Mouse (Mus musculus) liver, embryonic 13.5 days (tissue): Measurements from ENCODE around the gene Casp9. TPM values are rescaled to one million over a fixed set of nuclear protein-coding genes. Genes with fewer than 3 reads are reported as not detected.

Experiments used
- ATAC-seq: fragments of 200-750 bp; cut with Nextera tagmentation; 2 replicates; pipeline ENCODE4 v1.8.0; 2017; ENCODE audit warnings: low read depth, mild to moderate bottlenecking, moderate number of reproducible peaks, moderate library complexity
- DNase-seq: peaks from one replicate; pipeline ENCODE4 v3.0.0; 2022
- H3K27ac ChIP-seq: fragments of 300-500 bp; sonication (generic); 2 replicates; pipeline ENCODE4 v1.5.1; 2015; ENCODE audit warnings: moderate library complexity, mild to moderate bottlenecking, inconsistent platforms
- H3K27me3 ChIP-seq: fragments of 300-500 bp; sonication (generic); 2 replicates; pipeline ENCODE4 v1.6.1; 2015; ENCODE audit warnings: mild to moderate bottlenecking, inconsistent platforms
- H3K36me3 ChIP-seq: fragments of 300-500 bp; sonication (generic); 2 replicates; pipeline ENCODE4 v1.6.1; 2015; ENCODE audit warnings: mild to moderate bottlenecking, inconsistent platforms
- H3K4me1 ChIP-seq: fragments of 300-500 bp; sonication (generic); replicated peaks from 2 replicates; pipeline ENCODE4 v1.6.1; 2015; ENCODE audit warnings: inconsistent platforms
- H3K4me2 ChIP-seq: fragments of 300-500 bp; sonication (generic); 2 replicates; pipeline ENCODE4 v1.6.1; 2015; ENCODE audit warnings: inconsistent platforms, mild to moderate bottlenecking, moderate library complexity
- H3K4me3 ChIP-seq: fragments of 300-500 bp; sonication (generic); replicated peaks from 2 replicates; pipeline ENCODE4 v1.5.1; 2015; ENCODE audit warnings: mild to moderate bottlenecking, inconsistent platforms
- H3K9ac ChIP-seq: fragments of 300-500 bp; sonication (generic); 2 replicates; pipeline ENCODE4 v1.6.1; 2015; ENCODE audit warnings: mild to moderate bottlenecking, inconsistent platforms
- H3K9me3 ChIP-seq: fragments of 300-500 bp; sonication (generic); replicated peaks from 2 replicates; pipeline ENCODE4 v1.6.1; 2016; ENCODE audit warnings: inconsistent platforms
- WGBS: fragments of 180-500 bp; shearing (Covaris S2); methylation state at CpG from one replicate; pipeline ENCODE4 v1.1.7; 2015; ENCODE audit not compliant: insufficient replicate concordance; 5-methylcytosine and 5-hydroxymethylcytosine counted together
- polyA plus RNA-seq: library from polyadenylated mRNA; unstranded; fragments of >200 nt; fragmentation: Nextera tagmentation; extraction: Ambion mirVana; gene quantifications from 2 replicates; pipeline ENCODE4 v1.2.1, GENCODE M21; 2015

Gene Casp9
- polyA plus RNA-seq, result 9.1 and 11.0 TPM in 2 replicates

DNA sequence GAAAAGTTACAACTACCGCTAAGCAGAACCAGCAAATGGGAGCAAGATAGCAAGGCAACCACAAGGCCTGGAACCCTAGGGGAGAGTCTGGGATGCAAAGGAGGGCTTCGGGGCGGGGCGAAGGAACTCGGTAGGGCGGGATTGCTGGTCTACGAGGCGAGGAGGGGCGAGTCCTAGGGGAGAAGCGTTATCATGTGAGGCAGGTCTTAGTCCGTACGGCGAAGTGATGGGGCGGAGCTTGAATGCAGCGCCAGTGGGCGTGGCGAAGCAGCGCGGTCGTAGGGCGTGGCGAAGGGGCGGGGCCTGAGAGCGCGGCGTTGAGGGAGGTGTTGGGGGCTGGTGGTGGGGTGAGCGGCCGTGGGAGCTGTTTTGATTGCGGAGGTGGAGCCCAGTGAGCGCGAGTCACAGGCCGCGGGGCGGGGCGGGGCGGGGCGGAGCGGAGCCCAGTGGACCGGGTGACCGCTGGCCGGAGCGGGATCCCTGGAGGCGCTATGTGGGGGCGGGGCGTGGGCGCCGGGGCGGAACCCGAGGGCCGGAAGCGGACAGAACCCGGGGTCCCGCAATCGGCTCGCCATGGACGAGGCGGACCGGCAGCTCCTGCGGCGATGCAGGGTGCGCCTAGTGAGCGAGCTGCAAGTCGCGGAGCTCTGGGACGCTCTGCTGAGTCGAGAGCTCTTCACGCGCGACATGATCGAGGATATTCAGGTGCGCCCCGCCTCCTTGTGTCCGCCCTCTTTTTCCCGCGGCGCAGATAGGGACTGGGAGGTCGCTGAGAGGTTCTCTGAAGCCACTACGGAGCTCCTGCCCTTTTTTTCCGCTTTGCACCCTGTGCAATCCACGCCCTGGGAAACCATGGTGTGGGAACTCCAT lies at the start of gene Casp9:
Gene Casp9, plus strand, starts transcription at position 331 of the 870 bp plus-strand sequence.
- no peaks in the 10 kb centered on the region for H3K9me3 ChIP-seq
- under 1% methylated on average over 68 of the region's 80 CpGs for WGBS
- ATAC-seq (peak; percentile 83), DNase-seq (peak; percentile 98)
- no peaks in the 10 kb centered on the region for H3K27me3 ChIP-seq
- H3K4me1 ChIP-seq, result peaks cover 62% of the 10 kb centered on the region
- H3K36me3 ChIP-seq, result peaks cover 28% of the 10 kb centered on the region
- peak within 1 kb of the TSS; percentile 81 for H3K9ac ChIP-seq
- H3K4me2 ChIP-seq, result peak within 1 kb of the TSS; percentile 74
- peak within 1 kb of the TSS; percentile 98 for H3K27ac ChIP-seq
- H3K4me3 ChIP-seq, result peak within 1 kb of the TSS; percentile 79

DNA sequence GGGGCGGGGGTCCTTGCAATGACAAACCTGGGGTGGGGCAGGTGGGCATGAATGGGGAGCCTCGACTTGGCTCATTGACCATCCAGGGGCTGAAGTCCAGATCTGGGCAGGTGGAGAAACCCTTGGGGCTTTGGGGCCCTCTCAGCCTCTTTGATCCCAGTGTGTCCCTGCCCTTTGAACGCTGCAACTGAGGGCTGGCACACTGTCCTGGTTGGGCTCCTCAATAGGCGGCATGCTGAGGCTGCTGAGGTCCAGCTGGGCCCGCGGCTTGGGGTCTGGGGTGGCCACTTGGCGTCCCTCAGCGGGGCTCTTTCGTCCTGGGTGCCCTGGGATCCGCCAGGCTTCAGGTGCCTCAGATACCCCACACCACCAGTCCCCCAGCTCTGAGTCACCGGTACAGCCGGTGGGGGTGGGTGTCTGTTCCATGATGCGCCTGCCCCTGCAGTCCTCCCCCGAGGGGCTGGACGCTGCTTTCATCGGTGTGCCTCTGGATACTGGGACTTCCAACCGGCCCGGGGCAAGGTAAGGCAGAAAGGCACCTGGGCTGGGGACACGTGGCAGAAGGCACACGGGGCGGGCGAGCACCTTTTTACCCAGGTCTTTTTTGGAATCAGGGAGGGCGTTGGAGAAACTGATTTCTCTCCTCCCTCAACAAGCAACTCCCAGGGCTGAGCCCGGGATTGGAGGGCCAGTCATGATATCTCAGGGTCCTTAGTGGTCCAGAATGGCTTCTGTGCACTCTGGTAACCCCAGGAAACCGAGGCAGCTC lies 46.6 kb upstream of the Casp9 start, which contains the start of gene Agmat:
Gene Agmat, plus strand, starts transcription at position 95 of the 769 bp plus-strand sequence.
- Histone ChIP-seq H3K27ac (peak within 1 kb of the TSS; percentile 65), H3K36me3 (no peaks in the 10 kb centered on the region), H3K4me1 (peaks cover 59% of the 10 kb centered on the region), H3K4me3 (peak within 1 kb of the TSS; percentile 37), H3K27me3 (no peaks in the 10 kb centered on the region), H3K9ac (peak within 1 kb of the TSS; percentile 46), H3K4me2 (peak within 1 kb of the TSS; percentile 18), H3K9me3 (no peaks in the 10 kb centered on the region)
- 34% methylated on average over 25 of the region's 25 CpGs for WGBS
- ATAC-seq, result no peak
- no peak for DNase-seq

DNA sequence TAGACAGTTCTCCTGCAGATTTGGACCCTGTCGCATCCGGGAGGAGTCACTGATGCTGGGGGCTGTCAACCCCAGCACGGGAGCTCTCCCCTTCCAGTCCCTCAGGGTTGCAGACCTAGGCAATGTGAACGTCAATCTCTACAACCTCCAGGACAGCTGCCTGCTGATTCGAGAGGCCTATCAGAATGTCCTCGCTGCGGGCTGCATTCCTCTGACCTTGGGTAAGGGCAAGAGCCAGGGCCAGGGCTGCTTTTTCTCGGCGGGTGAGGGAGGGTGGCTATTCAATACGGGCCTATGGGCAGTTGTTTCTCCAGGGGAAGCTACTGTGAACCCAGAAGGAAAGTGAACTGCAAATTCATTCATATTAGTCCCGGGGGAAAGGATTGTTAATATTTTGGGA lies 43.9 kb upstream of the Casp9 start:
- Histone ChIP-seq H3K4me1 (peaks cover 66% of the 10 kb centered on the region), H3K36me3 (0 out of 2 replicates have a peak, but pooled peaks cover 3% of the 10 kb centered on the region), H3K9me3 (no peaks in the 10 kb centered on the region), H3K9ac (0 out of 2 replicates have a peak overlapping the region, but pooled peaks have one; percentile 41), H3K4me2 (peak overlapping the region; percentile 26), H3K27ac (peak overlapping the region; percentile 78), H3K4me3 (no peak overlapping the region), H3K27me3 (no peaks in the 10 kb centered on the region)
- no peak for DNase-seq
- WGBS, result 53% methylated on average over 11 of the region's 11 CpGs
- ATAC-seq, result no peak

DNA sequence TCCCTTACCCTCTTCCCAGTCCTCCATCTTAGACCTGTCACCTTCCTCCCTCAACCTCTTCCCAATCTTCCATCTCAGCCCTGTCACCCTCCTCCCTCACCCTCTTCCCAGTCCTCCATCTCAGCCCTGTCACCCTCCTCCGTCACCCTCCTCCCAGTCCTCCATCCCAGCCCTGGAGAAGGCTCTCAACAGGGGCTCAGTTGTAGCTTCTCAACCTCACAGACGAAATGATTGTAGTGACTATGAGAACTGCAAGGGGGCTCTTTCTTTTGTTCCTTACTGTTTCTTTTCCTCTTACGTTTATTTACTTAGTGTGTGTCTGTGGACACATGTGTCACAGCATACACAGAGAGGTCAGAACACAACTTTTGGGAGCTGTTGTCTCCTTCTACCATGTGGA lies 42.6 kb upstream of the Casp9 start:
- DNase-seq, result no peak
- ATAC-seq, result no peak
- Histone ChIP-seq H3K9ac (peak overlapping the region; percentile 71), H3K9me3 (no peaks in the 10 kb centered on the region), H3K4me3 (0 out of 2 replicates have a peak overlapping the region, but pooled peaks have one; percentile 44), H3K4me2 (peak overlapping the region; percentile 73), H3K27me3 (no peaks in the 10 kb centered on the region), H3K27ac (peak overlapping the region; percentile 99), H3K4me1 (peaks cover 75% of the 10 kb centered on the region), H3K36me3 (0 out of 2 replicates have a peak, but pooled peaks cover 3% of the 10 kb centered on the region)
- WGBS, result 59% methylated on average over 3 of the region's 3 CpGs

DNA sequence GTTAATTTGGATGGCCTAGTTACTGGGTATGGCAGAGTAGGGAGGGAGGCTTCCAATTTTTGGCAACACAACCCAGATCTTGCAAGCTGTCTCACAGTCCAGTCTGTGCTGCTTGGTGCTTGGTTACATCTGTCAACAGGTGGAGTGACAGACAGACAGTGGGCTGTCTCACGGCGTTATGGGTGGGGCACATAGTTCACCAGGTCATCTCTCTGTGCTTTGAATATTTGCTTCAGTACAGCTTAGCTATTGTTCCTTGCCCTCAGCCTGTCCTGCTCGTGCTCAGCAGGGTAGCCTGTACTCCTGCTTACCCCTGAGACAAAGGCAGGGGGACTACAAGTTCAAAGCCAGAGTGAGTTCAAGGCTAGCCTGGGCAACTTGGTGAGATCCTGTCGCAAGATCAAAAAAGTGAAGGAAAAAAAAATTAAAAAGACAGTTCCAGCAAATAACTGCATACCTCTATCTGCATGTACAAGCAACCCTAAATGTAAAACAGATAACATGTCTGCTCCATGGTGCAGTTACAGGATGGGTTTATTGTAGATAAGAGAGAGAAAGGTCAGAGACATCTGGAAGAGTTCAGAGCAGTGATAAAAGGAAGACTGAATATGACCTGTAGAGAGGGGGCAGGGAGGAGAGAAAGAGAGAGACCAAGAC lies 41.9 kb upstream of the Casp9 start:
- peak overlapping the region; percentile 71 for H3K9ac ChIP-seq
- peak; percentile 67 for DNase-seq
- peaks cover 74% of the 10 kb centered on the region for H3K4me1 ChIP-seq
- H3K36me3 ChIP-seq, result 0 out of 2 replicates have a peak, but pooled peaks cover 3% of the 10 kb centered on the region
- peak; percentile 90 for ATAC-seq
- H3K9me3 ChIP-seq, result no peaks in the 10 kb centered on the region
- H3K27me3 ChIP-seq, result no peaks in the 10 kb centered on the region
- H3K27ac ChIP-seq, result peak overlapping the region; percentile 99
- peak overlapping the region; percentile 44 for H3K4me3 ChIP-seq
- 6% methylated on average over 4 of the region's 4 CpGs for WGBS
- peak overlapping the region; percentile 73 for H3K4me2 ChIP-seq

DNA sequence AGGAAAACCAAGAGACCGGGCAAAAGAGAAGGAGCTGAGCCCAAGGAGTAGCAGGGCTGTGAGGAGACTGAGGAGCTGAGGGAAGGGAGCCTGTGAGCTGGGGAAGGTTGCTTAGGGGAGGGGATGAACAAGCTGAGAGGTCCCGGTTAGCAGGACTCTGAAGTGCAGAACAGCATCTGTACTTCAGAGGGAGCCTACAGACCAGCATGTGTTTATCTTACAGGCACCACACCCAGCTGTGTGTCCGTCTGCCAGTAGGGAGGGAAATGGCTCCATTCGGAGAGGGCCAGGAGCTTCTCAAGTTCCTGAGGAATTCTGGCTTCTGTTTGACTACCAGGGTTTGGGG lies 41.4 kb upstream of the Casp9 start:
- Histone ChIP-seq H3K4me1 (peaks cover 74% of the 10 kb centered on the region), H3K4me2 (peak overlapping the region; percentile 73), H3K27ac (peak overlapping the region; percentile 99), H3K36me3 (0 out of 2 replicates have a peak, but pooled peaks cover 5% of the 10 kb centered on the region), H3K9me3 (no peaks in the 10 kb centered on the region), H3K27me3 (no peaks in the 10 kb centered on the region), H3K9ac (peak overlapping the region; percentile 67), H3K4me3 (peak overlapping the region; percentile 44)
- peak; percentile 82 for DNase-seq
- ATAC-seq, result peak; percentile 93
- WGBS, result 5% methylated on average over 4 of the region's 4 CpGs

DNA sequence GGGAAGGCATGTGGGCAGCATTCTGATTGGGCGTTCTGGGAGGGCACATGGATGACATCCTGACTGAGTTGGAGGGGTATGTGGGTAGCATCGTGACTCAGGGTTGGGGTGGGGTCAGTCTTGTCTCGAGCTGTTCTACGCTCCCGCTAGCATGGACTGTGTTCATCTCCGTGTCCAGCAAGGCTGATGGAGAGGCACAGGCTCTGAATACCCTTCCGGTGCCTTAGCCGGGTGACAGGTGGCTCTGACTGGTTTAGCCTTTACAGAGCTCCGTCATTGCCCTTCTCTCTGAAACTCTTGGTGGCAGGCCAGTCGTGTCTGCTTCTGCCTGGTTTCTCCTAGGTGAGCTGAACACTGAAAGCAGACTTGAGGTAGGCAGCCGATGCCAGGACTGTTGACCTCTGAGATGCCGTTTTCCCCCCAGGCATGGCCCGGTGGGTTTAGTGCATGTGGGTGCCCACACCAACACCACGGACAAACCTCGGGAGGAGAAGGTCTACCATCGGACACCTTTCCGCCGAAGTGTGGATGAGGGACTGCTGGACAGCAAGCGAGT lies 38.0 kb upstream of the Casp9 start:
- 86% methylated on average over 19 of the region's 19 CpGs for WGBS
- H3K27ac ChIP-seq, result peak overlapping the region; percentile 92
- peaks cover 85% of the 10 kb centered on the region for H3K4me1 ChIP-seq

DNA sequence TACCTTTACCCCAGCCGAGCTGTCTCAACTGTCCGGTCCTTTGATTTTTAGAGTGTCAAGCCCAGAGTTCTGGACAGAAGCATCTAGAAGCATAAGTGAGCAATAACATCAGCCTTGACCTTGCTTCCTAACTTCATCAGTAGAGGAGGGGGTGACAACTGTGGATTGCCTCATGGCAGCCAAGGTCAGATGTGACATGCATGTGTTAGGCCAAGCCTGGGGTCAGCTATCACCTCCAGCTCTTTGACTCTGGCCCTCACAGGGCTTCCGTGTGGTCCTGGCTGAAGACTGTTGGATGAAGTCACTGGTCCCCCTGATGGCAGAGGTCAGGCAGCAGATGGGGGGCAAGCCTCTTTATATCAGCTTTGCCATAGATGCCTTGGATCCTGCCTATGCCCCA lies 36.3 kb upstream of the Casp9 start:
- Histone ChIP-seq H3K9ac (no peak overlapping the region), H3K27me3 (no peaks in the 10 kb centered on the region), H3K27ac (peak overlapping the region; percentile 92), H3K36me3 (peaks cover 26% of the 10 kb centered on the region), H3K4me3 (no peak overlapping the region), H3K9me3 (no peaks in the 10 kb centered on the region), H3K4me2 (no peak overlapping the region), H3K4me1 (peaks cover 78% of the 10 kb centered on the region)
- WGBS, result 89% methylated on average over 3 of the region's 3 CpGs
- DNase-seq, result no peak
- no peak for ATAC-seq

More for the DNA sequence above, 38.0 kb upstream of the Casp9 start:
- Histone ChIP-seq H3K9ac (no peak overlapping the region), H3K27me3 (no peaks in the 10 kb centered on the region), H3K36me3 (peaks cover 12% of the 10 kb centered on the region), H3K9me3 (no peaks in the 10 kb centered on the region), H3K4me3 (no peak overlapping the region), H3K4me2 (no peak overlapping the region)
- no peak for DNase-seq
- ATAC-seq, result no peak

DNA sequence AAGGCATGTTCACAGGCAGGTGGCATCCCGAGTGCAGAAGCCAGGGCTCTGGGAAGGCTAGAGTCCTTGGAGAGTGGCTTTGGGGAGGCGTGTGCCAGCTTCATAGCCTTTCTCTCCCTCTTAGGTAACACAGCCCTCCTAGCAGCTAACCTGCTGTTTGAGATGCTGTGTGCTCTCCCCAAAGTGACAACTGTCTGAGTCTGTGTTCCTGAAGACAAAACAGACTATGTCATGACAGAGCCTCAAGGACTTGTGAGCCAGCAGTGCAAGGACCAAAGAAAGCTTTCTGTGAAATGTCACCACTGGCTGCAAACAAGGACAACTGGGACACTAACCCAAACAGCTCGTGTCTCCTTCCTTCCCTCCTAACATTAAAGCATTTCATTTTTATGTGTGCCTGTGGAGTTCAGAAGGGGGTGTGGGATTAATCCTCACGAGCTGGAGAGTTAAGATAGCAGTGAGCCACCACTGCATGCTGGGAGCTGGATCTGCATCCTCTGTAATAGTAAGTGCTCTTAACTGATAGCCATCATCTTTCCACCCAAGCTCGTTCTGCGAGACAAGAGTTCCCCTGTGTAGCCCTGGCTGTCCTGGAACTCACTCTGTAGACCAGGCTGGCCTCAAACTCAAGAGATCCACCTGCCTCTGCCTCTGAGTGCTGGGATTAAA lies 34.4 kb upstream of the Casp9 start:
- peak overlapping the region; percentile 36 for H3K9ac ChIP-seq
- peak overlapping the region; percentile 43 for H3K4me2 ChIP-seq
- H3K9me3 ChIP-seq, result no peaks in the 10 kb centered on the region
- peak; percentile 61 for DNase-seq
- peaks cover 68% of the 10 kb centered on the region for H3K4me1 ChIP-seq
- 36% methylated on average over 6 of the region's 6 CpGs for WGBS
- peak; percentile 90 for ATAC-seq
- no peaks in the 10 kb centered on the region for H3K27me3 ChIP-seq
- peaks cover 43% of the 10 kb centered on the region for H3K36me3 ChIP-seq
- H3K4me3 ChIP-seq, result no peak overlapping the region
- H3K27ac ChIP-seq, result peak overlapping the region; percentile 92

DNA sequence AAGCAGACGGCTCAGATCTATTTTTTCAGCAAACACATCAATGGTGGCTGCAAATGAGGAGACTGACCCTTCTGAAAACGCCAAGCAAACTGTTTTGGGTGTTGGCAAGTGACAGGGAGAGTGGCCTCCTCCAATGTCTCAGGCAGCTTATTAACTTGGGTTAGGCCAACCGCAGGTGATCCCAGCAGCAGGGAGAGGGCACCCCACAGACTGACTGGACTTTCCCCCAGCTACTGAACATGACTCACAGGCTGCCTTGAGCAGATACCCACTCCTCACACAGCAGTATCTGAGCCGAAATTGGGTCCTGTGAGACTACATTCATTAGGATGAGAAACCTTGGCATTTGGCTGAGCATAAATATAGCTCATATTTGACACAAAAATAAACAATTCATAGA lies 32.5 kb upstream of the Casp9 start:
- Histone ChIP-seq H3K9ac (0 out of 2 replicates have a peak overlapping the region, but pooled peaks have one; percentile 2), H3K4me1 (peaks cover 57% of the 10 kb centered on the region), H3K9me3 (no peaks in the 10 kb centered on the region), H3K27me3 (no peaks in the 10 kb centered on the region), H3K4me2 (no peak overlapping the region), H3K4me3 (no peak overlapping the region), H3K36me3 (peaks cover 56% of the 10 kb centered on the region), H3K27ac (peak overlapping the region; percentile 68)
- ATAC-seq (no peak), DNase-seq (no peak)
- WGBS, result 73% methylated on average over 4 of the region's 4 CpGs
